Mouse (Mus musculus): ENCODE data around the gene Slc23a3.
A peak's percentile ranks its signal among the peaks of the same experiment; 100 is the strongest.

Gene Slc23a3

GRCm38 (mm10) chr1:75133421-75134207, at the start of gene Slc23a3:
Gene Slc23a3, minus strand, starts transcription at chr1:75133890.
- no peak for DNase-seq

- DNase-seq, result no peak
These were observed 48.5 kb upstream of the Slc23a3 start for GRCm38 (mm10) chr1:75182160-75182559.

DNA sequence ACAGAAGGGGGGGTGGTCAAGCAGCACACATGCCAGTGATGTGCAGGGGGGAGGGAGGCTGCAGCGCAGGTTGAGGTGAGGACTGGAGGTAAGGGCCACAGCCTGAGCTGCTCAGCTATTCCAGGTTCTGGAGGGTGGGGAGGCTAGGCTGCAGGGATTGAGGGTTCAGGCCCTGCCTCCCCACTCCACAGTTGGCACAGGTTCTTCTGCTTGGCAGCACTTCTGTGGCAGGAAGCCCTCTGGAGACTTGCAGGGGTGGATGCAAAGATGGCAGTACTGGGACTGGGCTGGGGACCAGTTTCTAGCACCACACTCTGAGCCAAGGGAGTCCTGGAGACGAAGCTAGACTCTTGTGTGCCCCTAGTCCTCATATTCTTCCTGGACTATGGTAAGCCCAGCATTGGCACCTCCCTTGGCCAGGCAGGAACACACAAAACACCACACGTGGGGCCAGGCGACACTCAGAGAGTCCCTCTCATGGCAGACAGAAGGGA, 47.7 kb upstream of the Slc23a3 start:
- no peak for DNase-seq

- DNase-seq, result no peak
These were observed 47.1 kb upstream of the Slc23a3 start for GRCm38 (mm10) chr1:75180741-75181140.

DNA sequence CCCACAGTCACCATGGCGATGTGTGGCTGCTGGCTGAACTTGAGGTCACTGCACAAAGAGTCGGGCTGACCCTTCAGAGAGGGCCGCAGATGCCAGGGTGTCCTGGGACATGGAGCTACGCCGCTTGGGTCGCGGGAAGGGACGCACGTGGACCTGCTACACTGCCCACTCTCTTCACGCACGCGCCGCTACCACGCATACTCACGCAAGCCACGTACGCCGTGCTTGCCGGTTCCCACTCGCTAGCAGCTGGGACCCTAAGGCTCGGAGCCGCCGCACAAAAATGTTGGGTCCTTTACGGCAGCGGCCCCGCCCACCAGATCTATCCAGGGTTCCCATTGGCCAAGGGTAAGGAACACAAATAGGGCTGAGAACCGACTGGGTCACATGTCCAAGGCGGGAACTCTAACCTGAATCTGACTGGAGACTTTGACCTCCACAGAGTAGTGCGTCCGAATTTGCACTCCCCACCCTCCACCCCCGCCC, 46.5 kb upstream of the Slc23a3 start, which contains the start of gene Abcb6:
Gene Abcb6, minus strand, starts transcription at position 288 of the 486 bp plus-strand sequence.
- peak; percentile 90 for DNase-seq

DNA sequence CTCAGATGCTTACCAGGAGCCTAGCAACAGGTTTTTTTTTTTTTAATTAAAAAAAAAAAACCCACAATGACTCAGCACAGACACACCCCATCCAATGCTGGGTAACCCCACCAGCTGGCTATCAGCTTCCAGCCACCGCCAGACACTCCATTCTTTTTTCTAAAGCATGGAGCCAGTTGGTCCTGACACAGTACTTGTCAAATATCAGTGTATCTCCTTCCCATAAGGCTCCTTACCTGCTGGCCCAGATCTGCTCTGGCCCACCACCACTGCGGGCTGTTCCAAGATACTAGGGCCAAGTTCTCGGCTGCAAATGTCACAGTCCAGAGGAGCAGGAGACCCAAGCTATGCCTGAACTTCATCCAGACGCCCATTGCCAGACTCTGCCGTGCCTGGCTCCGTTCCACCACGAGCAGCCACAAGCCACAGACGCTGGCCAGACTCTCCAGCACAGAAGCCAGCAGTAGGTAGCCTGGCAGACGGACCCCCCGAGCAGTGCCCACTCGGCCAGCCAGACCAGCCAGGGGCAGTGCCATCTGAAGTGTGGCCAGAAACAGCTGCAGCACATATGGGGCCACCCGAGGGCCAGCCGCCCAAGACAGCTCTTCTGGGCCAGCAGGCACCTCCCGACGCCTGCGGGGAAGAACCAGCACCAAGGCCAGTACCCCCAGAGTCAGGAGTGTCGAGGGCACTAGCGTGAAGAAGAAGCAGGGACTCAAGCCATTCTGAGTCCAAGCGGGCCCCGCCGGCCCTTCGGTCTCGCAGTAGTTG, 45.8 kb upstream of the Slc23a3 start:
- no peak for DNase-seq

- DNase-seq, result peak; percentile 99
These were observed 35.1 kb upstream of the Slc23a3 start, which contains the start of gene Zfand2b for GRCm38 (mm10) chr1:75168472-75169464. Gene Zfand2b, plus strand, starts transcription at chr1:75168646.

DNA sequence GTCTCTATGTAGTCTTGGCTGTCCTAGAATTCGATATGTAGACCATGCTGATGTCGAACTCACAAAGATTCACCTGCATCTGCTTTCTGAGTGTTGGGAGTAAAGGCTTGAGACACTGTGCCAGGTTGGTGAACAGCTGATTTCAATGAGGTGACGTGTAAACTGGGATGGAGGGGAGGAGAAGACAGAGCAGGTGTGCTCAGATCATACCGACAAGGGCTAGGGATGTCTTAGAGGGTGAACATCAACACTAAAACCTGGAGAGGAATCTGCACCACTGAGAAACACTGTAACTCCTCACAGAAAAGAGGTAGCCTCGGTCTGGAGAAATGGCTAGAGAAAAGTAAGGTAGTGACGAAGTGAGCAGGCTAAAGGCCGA, 34.4 kb upstream of the Slc23a3 start:
- DNase-seq, result no peak

GRCm38 (mm10) chr1:75160256-75160617, 26.5 kb upstream of the Slc23a3 start:
- DNase-seq, result no peak

DNA sequence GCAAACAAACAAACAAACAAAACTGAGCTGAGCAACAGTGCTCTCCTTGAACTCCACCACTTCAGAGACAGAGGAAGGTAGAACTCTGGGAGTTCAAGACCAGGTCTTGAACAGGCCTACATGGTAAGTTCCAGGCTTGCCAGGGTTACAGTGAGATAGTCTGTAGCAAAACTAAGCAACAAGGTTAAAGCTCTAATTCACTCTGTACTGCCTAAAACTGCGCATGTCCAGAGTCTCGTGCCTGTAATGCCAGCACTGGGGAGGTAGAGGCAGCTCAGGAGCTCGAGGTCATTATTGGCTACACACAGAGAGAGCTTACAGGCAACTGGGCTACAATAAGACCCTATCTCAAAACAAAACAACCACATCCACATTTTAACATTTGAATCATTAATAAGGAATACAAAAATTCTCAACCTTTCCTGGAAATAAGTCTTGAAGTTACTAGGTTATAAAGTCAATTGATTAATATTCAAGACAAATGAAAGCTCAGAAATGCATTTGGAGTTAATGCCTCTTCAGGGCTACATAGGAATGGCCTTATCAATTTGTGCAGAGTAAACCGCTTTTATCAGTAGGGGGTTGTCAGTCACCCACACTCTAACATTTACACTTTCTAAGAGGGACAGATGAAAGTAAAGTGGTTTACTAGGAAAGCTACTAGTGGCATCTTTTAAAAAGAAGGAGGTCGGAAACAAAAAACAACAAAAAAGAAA, 26.0 kb upstream of the Slc23a3 start:
- DNase-seq, result no peak

- no peak for DNase-seq
These were observed 25.3 kb upstream of the Slc23a3 start for GRCm38 (mm10) chr1:75158990-75159389.

GRCm38 (mm10) chr1:75155837-75156236, 22.1 kb upstream of the Slc23a3 start:
- no peak for DNase-seq

DNA sequence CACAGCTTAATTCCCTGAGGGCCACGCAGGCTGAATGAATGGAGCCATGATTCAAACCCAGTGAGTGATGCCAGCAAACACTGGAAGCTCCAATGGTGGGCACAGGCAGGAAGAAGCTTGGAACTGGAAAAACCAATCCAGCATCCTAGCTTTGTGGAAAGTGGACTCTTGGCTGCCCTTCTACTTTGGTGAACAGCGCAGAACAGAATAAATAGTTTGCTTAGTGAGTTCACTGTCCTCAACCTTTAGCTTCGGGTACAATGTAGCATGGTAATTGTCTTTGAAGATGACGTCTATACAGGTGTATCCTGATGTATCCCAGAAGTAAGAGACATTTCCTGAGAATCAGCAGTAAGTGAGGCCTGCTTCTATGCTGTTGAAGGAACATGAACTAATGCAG, 15.0 kb upstream of the Slc23a3 start:
- no peak for DNase-seq

GRCm38 (mm10) chr1:75147411-75148135, 13.9 kb upstream of the Slc23a3 start:
- no peak for DNase-seq

DNA sequence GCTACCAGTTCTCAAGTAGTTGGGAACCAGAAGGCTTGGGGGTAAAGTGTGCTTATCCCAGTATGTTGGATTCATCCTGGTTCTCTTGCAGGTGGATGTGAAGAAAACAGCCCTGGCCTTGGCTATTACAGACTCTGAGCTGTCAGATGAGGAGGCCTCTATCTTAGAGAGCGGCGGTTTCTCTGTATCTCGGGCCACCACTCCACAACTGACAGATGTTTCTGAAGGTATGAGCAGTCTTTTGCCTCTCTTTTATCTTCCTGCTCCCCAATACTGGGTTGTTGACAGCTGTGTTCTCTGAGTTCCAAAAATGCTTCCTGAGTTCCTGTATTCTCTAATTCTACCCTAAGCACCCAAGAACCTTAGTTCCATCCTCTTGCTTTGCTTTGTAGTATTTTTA, 11.9 kb upstream of the Slc23a3 start:
- no peak for DNase-seq

GRCm38 (mm10) chr1:75142301-75143261, 8.9 kb upstream of the Slc23a3 start, which contains the start of the genes Cnppd1 and Retreg2:
Gene Cnppd1, minus strand, starts transcription at chr1:75142711.
Gene Retreg2, plus strand, starts transcription at chr1:75142778.
- DNase-seq, result peak; percentile 98

GRCm38 (mm10) chr1:75141486-75142190, 7.9 kb upstream of the Slc23a3 start:
- DNase-seq, result peak; percentile 81

GRCm38 (mm10) chr1:75140601-75141190, 7.0 kb upstream of the Slc23a3 start:
- DNase-seq, result no peak

DNA sequence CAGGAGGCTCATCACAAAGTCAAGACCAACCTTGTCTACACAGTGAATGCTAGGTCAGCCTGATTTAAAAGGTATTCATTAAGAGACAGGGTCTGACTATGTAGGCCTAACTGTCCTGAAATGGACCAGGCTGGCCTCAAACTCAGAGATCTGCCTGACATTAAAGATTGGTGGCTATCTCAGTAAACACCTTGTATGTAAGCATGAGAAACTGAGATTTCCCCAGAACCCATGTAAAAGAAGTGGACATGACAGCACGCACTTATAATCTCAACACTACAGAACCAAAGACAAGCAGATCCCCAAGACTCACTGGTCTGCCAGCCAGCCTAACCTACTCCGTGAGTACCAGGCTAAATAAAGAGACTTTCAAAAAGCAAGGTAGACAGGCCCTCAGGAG, 4.8 kb upstream of the Slc23a3 start:
- no peak for DNase-seq
